Mouse (Mus musculus): Measurements from ENCODE around the gene Lhfpl3. TPM values are rescaled to one million over a fixed set of nuclear protein-coding genes. Genes with fewer than 3 reads are reported as not detected.

Lhfpl3 gene
- 0.14 and 0.25 TPM in 2 replicates for polyA plus RNA-seq (2012; ENCODE audit: low replicate concordance)

GRCm38 (mm10) chr5:22745885-22746532 lies at the start of gene Lhfpl3:
TSS of gene Lhfpl3 (plus strand) at chr5:22746059.

Other genes with a start within 250 kb of the Lhfpl3 start
- 0.98 and 2.5 TPM in 2 replicates for gene Orc5, start 195.6 kb upstream of the Lhfpl3 start, polyA plus RNA-seq (2012; ENCODE audit: low replicate concordance)

All from hematopoietic multipotent progenitor cell, adult 10-12 weeks (in vitro differentiated cells).